In the genomic region with DNA sequence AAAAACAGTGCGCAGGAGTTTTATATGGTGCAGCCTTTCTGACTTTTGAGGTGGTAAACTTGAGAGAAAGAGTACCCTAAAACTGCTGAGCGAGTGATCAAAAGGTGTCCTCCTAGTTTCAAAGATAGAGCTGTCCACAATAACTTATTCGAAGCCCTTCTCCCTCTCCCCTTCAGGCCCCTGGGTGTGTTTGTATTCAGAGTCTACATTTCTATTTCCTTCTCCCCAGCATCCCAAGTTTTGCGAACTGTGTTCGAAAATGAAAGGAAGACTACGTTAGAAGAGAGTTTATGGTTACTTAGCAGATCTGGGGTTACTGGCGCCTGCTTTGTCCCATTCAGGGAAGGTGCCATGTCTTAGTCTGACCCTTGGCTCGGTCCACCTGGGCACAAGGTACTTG, we compare ENCODE assay signal across 8 mouse cellular contexts. TPM values are rescaled to one million over a fixed set of nuclear protein-coding genes. Genes with fewer than 3 reads are reported as not detected.
DNase-seq lines count a peak whose midpoint lies in the region; ATAC-seq and TF ChIP-seq lines count a peak whose summit lies in the region.

No protein-coding gene starts in this region.

- WGBS in heart, embryonic 13.5 days = 61% methylated on average over 8 of the region's 8 CpGs
- WGBS in hindbrain, embryonic 10.5 days = 60% methylated on average over 8 of the region's 8 CpGs
- WGBS in midbrain, embryonic 10.5 days = 58% methylated on average over 8 of the region's 8 CpGs

- H3K27me3 ChIP-seq in heart, embryonic 13.5 days (replicated peaks) = no peaks in the 10 kb centered on the region
- peaks cover 56% of the 10 kb centered on the region for H3K27me3 ChIP-seq in E14TG2a.4 (ENCODE audit: insufficient read depth, low read length)
- H3K27me3 ChIP-seq in hindbrain, embryonic 10.5 days (ENCODE audit: insufficient read depth, poor library complexity, severe bottlenecking) = 0 out of 2 replicates have a peak, but pooled peaks cover 6% of the 10 kb centered on the region
- no peaks in the 10 kb centered on the region for H3K27me3 ChIP-seq in midbrain, embryonic 10.5 days (ENCODE audit: low read depth, poor library complexity, severe bottlenecking)

- peaks cover 17% of the 10 kb centered on the region for H3K4me1 ChIP-seq in heart, embryonic 13.5 days
- H3K4me1 ChIP-seq in E14TG2a.4 (replicated peaks; ENCODE audit: low read depth, low read length) = peaks cover 25% of the 10 kb centered on the region
- peaks cover 29% of the 10 kb centered on the region for H3K4me1 ChIP-seq in hindbrain, embryonic 10.5 days (replicated peaks)
- H3K4me1 ChIP-seq in midbrain, embryonic 10.5 days = peaks cover 29% of the 10 kb centered on the region

- no peaks in the 10 kb centered on the region for H3K9me3 ChIP-seq in heart, embryonic 13.5 days
- H3K9me3 ChIP-seq in E14TG2a.4 (ENCODE audit: low read length) = no peaks in the 10 kb centered on the region
- peaks cover 13% of the 10 kb centered on the region for H3K9me3 ChIP-seq in hindbrain, embryonic 10.5 days
- peaks cover 17% of the 10 kb centered on the region for H3K9me3 ChIP-seq in midbrain, embryonic 10.5 days (replicated peaks)

- no peak for DNase-seq in heart, postnatal 36 days
- no peak for DNase-seq in hindbrain, embryonic 10.5 days (ENCODE audit: low spot score)
- DNase-seq in midbrain, embryonic 10.5 days (ENCODE audit: low spot score) = no peak
- DNase-seq in cerebellum, postnatal 36 days = no peak
- DNase-seq in thymus, adult 18-20 months = no peak
- DNase-seq in gastrocnemius, postnatal 4 days (ENCODE audit: low spot score in 2 of 2) = no peak

- peak overlapping the region; percentile 100 for H3K9ac ChIP-seq in heart, embryonic 13.5 days

- H3K4me3 ChIP-seq in heart, embryonic 13.5 days = peak overlapping the region; percentile 98
- peak overlapping the region; percentile 86 for H3K4me3 ChIP-seq in E14TG2a.4 (replicated peaks; ENCODE audit: low read length)
- peak overlapping the region; percentile 98 for H3K4me3 ChIP-seq in hindbrain, embryonic 10.5 days
- H3K4me3 ChIP-seq in midbrain, embryonic 10.5 days = peak overlapping the region; percentile 93

- no peak overlapping the region for H3K27ac ChIP-seq in heart, embryonic 13.5 days (replicated peaks)
- peak overlapping the region; percentile 82; the same call in 1 of the 2 replicates for H3K27ac ChIP-seq in hindbrain, embryonic 10.5 days
- peak overlapping the region; percentile 80; the same call in 1 of the 2 replicates for H3K27ac ChIP-seq in midbrain, embryonic 10.5 days (replicated peaks)

- intact Hi-C loops in heart, postnatal 36 days (cut with DNase I) = loop anchor here (5.0 kb wide), 1 partner anchor 91 kb away; a partner anchor contains a TSS

- peak overlapping the region; percentile 72 for H3K4me2 ChIP-seq in heart, embryonic 13.5 days

- ATAC-seq in heart, embryonic 13.5 days (ENCODE audit: extremely low read depth, insufficient number of reproducible peaks, low FRiP score, low TSS enrichment) = no peak

- no peak for TF ChIP-seq CTCF in E14TG2a.4 (conservative IDR thresholded peaks at IDR 0.05; ENCODE audit: low read length)

- 0 out of 2 replicates have a peak, but pooled peaks cover 5% of the 10 kb centered on the region for H3K36me3 ChIP-seq in heart, embryonic 13.5 days
- peaks cover 25% of the 10 kb centered on the region for H3K36me3 ChIP-seq in E14TG2a.4 (ENCODE audit: insufficient read depth, low read length)
- H3K36me3 ChIP-seq in hindbrain, embryonic 10.5 days = peaks cover 13% of the 10 kb centered on the region; the same call in 1 of the 2 replicates
- peaks cover 27% of the 10 kb centered on the region for H3K36me3 ChIP-seq in midbrain, embryonic 10.5 days

RNA-seq across cellular contexts. Expression of a gene that starts 20.0 kb away (rescaled TPM):
- 16.0 and 26.6 TPM in 2 replicates for polyA plus RNA-seq in heart, embryonic 13.5 days (2015; fragmentation: Nextera tagmentation; extraction: Ambion mirVana)
- 1 to 10 TPM; 2.4 TPM for total RNA-seq in heart, postnatal 36 days (2021)
- polyA plus RNA-seq in hindbrain, embryonic 10.5 days (2016; fragmentation: Nextera tagmentation; extraction: Ambion mirVana) = 10.5 and 13.1 TPM in 2 replicates
- 12.7 and 15.2 TPM in 2 replicates for polyA plus RNA-seq in midbrain, embryonic 10.5 days (2016; fragmentation: Nextera tagmentation; extraction: Ambion mirVana)
- total RNA-seq in gastrocnemius, postnatal 4 days (2021) = 1 to 10 TPM; 4.8 to 6.4 TPM

RNA-seq across cellular contexts. Expression of a gene that starts 42.4 kb away (rescaled TPM):
- polyA plus RNA-seq in heart, embryonic 13.5 days (2015; fragmentation: Nextera tagmentation; extraction: Ambion mirVana) = 1,244 and 1,252 TPM in 2 replicates
- 1,000 to 10,000 TPM; 1,171 to 1,227 TPM for total RNA-seq in heart, postnatal 36 days (2021)
- 1,166 and 1,270 TPM in 2 replicates for polyA plus RNA-seq in hindbrain, embryonic 10.5 days (2016; fragmentation: Nextera tagmentation; extraction: Ambion mirVana)
- 1,043 and 1,067 TPM in 2 replicates for polyA plus RNA-seq in midbrain, embryonic 10.5 days (2016; fragmentation: Nextera tagmentation; extraction: Ambion mirVana)
- total RNA-seq in gastrocnemius, postnatal 4 days (2021) = 1,000 to 10,000 TPM; 3,196 to 3,475 TPM
